Mouse (Mus musculus) hematopoietic stem cell, adult 5-6 weeks (primary cell): Measurements from ENCODE around the gene Exosc5. TPM values are rescaled to one million over a fixed set of nuclear protein-coding genes. Genes with fewer than 3 reads are reported as not detected.

Source experiments
- ATAC-seq, 2 experiments: fragments of 125-278 bp in 1 of 2; replicated peaks in 1 of 2; 2 replicates each; pipeline ENCODE4 v1.8.0; 2016 to 2017; ENCODE audit warnings: inconsistent platforms in 2 of 2, mild to moderate bottlenecking in 2 of 2, moderate number of reproducible peaks in 2 of 2, low read depth in 1 of 2, moderate TSS enrichment in 1 of 2; ENCODE audit not compliant: low FRiP score in 2 of 2, poor library complexity in 2 of 2, severe bottlenecking in 2 of 2, insufficient read depth in 1 of 2, low TSS enrichment in 1 of 2
- total RNA-seq: library from RNA; stranded (forward); fragments of 172-1452, 232-1000 nt; gene quantifications from 2 replicates; pipeline ENCODE4 v1.2.3, GENCODE M21; 2017

Gene Exosc5
- total RNA-seq, 1 experiment from 2014 or later, result 32.5 TPM

- peak in 1 of 2 experiments; percentile 6; a peak in 1 of 4 replicates for ATAC-seq
These were observed 28.9 kb downstream of the Exosc5 start for GRCm38 (mm10) chr7:25687811-25688401.

- peak; percentile 65 for ATAC-seq
These were observed 30.0 kb downstream of the Exosc5 start for GRCm38 (mm10) chr7:25688810-25689586.

- peak; percentile 13 to 28 for ATAC-seq
These were observed 30.6 kb downstream of the Exosc5 start for GRCm38 (mm10) chr7:25689603-25690021.

GRCm38 (mm10) chr7:25690051-25690450, 31.1 kb downstream of the Exosc5 start:
- ATAC-seq, result no peak

- no peak for ATAC-seq
These were observed 35.1 kb downstream of the Exosc5 start for GRCm38 (mm10) chr7:25694104-25694503.

- no peak for ATAC-seq
These were observed 40.9 kb downstream of the Exosc5 start for GRCm38 (mm10) chr7:25699851-25700250.

GRCm38 (mm10) chr7:25700732-25701131, 41.8 kb downstream of the Exosc5 start:
- ATAC-seq, result no peak

GRCm38 (mm10) chr7:25702350-25702749, 43.4 kb downstream of the Exosc5 start:
- no peak for ATAC-seq

- ATAC-seq, result no peak
These were observed 45.0 kb downstream of the Exosc5 start for GRCm38 (mm10) chr7:25703793-25704494.

- ATAC-seq, result no peak
These were observed 45.9 kb downstream of the Exosc5 start for GRCm38 (mm10) chr7:25704716-25705364.

- 0 out of 4 replicates have a peak, but pooled peaks of 1 of the 2 experiments have one; percentile 1 for ATAC-seq
These were observed 46.9 kb downstream of the Exosc5 start for GRCm38 (mm10) chr7:25705801-25706251.

- ATAC-seq, result peak; percentile 3 to 16; a peak in 2 of 4 replicates
These were observed 47.7 kb downstream of the Exosc5 start for GRCm38 (mm10) chr7:25706578-25707170.

GRCm38 (mm10) chr7:25707581-25708292, 48.8 kb downstream of the Exosc5 start:
- ATAC-seq, result peak; percentile 35 to 41

- ATAC-seq, result peak; percentile 18 to 19; a peak in 3 of 4 replicates
These were observed 51.0 kb downstream of the Exosc5 start for GRCm38 (mm10) chr7:25709961-25710360.

GRCm38 (mm10) chr7:25710519-25711130, 51.7 kb downstream of the Exosc5 start:
- ATAC-seq, result no peak

- no peak for ATAC-seq
These were observed 52.2 kb downstream of the Exosc5 start for GRCm38 (mm10) chr7:25711165-25711564.
